Mouse (Mus musculus) lung, postnatal 0 days (tissue): ENCODE results near the gene Eci1. TPM values are rescaled to one million over a fixed set of nuclear protein-coding genes. Genes with fewer than 3 reads are reported as not detected.
A peak's percentile ranks its signal among the peaks of the same experiment; 100 is the strongest.

Experiments used
- ATAC-seq: fragments of 200-750 bp; cut with Nextera tagmentation; 2 replicates; pipeline ENCODE4 v1.8.0; 2017; ENCODE audit warnings: moderate library complexity
- DNase-seq: peaks from one replicate; pipeline ENCODE4 v3.0.0-alpha.2; 2016; ENCODE audit warnings: low spot score
- H3K27ac ChIP-seq: fragments of 300-500 bp; sonication (generic); 2 replicates; pipeline ENCODE4 v1.5.1; 2014; ENCODE audit warnings: antibody characterized with exemption, mild to moderate bottlenecking, low read length, mixed read lengths
- H3K27me3 ChIP-seq: fragments of 300-500 bp; sonication (generic); replicated peaks from 2 replicates; pipeline ENCODE4 v1.6.1; 2014; ENCODE audit warnings: low read length, mixed read lengths; ENCODE audit not compliant: insufficient read depth
- H3K36me3 ChIP-seq: fragments of 300-500 bp; sonication (generic); 2 replicates; pipeline ENCODE4 v1.6.1; 2014; ENCODE audit warnings: low read length, mixed read lengths; ENCODE audit not compliant: insufficient read depth
- H3K4me1 ChIP-seq: fragments of 300-500 bp; sonication (generic); 2 replicates; pipeline ENCODE4 v1.6.1; 2014; ENCODE audit warnings: antibody characterized with exemption, low read depth, low read length, mixed read lengths; ENCODE audit not compliant: insufficient read depth
- H3K4me2 ChIP-seq: fragments of 300-500 bp; sonication (generic); replicated peaks from 2 replicates; pipeline ENCODE4 v1.6.1; 2014; ENCODE audit warnings: low read depth, mild to moderate bottlenecking, low read length, moderate library complexity, mixed read lengths
- H3K4me3 ChIP-seq: fragments of 300-500 bp; sonication (generic); 2 replicates; pipeline ENCODE4 v1.5.1; 2014; ENCODE audit warnings: low read depth, low read length
- H3K9ac ChIP-seq: fragments of 300-500 bp; sonication (generic); replicated peaks from 2 replicates; pipeline ENCODE4 v1.6.1; 2014; ENCODE audit warnings: low read depth, mild to moderate bottlenecking
- H3K9me3 ChIP-seq: fragments of 300-500 bp; sonication (generic); 2 replicates; pipeline ENCODE4 v1.6.1; 2016; ENCODE audit warnings: low read length, mixed read lengths
- CTCF ChIP-seq: IDR thresholded peaks from 2 replicates; pipeline ENCODE4 v1.5.1; 2016; ENCODE audit warnings: antibody characterized with exemption, mild to moderate bottlenecking
- EP300 ChIP-seq: IDR thresholded peaks from 2 replicates; pipeline ENCODE4 v1.6.1; 2016; ENCODE audit warnings: antibody characterized with exemption, mild to moderate bottlenecking, control low read depth
- WGBS: fragments of 180-500 bp; shearing (Covaris S2); extraction: QIAGEN DNeasy Blood & Tissue Kit; methylation state at CpG from one replicate; pipeline ENCODE4 v1.1.7; 2014; 5-methylcytosine and 5-hydroxymethylcytosine counted together
- polyA plus RNA-seq: library from polyadenylated mRNA; unstranded; fragments of >200 nt; fragmentation: Nextera tagmentation; extraction: Ambion mirVana; gene quantifications from 2 replicates; pipeline ENCODE4 v1.2.1, GENCODE M21; 2015

The Eci1 gene
- polyA plus RNA-seq, 1 experiment from 2014 or later = 81.7 TPM

DNA sequence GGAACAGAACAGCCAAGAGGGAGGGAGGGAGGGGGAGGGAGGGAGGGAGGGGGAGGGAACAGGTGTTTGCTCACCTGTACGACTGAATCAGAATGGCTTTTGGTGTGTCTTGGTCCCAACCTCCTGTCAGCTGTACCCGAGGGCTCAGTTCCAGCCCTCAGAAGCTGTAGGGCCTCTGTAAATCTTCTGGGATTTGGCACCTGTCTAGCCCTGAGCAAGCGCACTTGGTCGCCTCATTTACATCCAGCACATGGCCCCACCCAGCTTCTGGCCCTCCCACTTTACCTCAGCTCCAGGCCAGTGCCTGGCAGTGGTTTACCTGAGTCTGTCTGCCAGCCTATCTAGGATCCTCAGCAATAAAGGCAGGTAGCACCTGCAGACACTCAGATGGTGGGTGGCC is 32.9 kb upstream of the Eci1 start:
- Histone ChIP-seq H3K4me1 (no peaks in the 10 kb centered on the region), H3K4me2 (no peak overlapping the region), H3K4me3 (no peak overlapping the region), H3K9me3 (no peaks in the 10 kb centered on the region), H3K36me3 (0 out of 2 replicates have a peak, but pooled peaks cover 4% of the 10 kb centered on the region), H3K27ac (no peak overlapping the region), H3K9ac (no peak overlapping the region), H3K27me3 (no peaks in the 10 kb centered on the region)
- peak; percentile 46 for ATAC-seq
- no peak for TF ChIP-seq CTCF
- no peak for TF ChIP-seq EP300
- 38% methylated on average over 4 of the region's 4 CpGs for WGBS
- DNase-seq = peak; percentile 35

DNA sequence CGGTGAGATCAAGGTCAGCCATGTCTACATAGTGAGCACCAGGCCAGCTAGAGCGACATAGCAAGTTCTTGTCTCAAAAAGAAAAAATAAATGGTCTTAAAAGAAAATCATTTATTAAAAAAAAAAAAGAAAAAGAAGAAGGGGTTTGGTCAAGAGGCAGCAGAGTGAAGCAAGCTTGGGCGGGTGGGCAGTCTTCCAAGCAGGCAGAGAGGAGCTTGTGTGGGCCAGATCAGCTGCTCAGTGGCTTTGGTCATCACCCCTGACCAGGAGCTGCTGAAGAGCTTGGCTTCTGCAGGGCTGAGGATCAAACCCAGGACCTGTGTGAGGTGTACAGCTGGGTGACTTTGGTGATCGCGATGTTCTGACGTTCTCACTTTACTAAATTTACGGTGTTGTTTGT is 32.0 kb upstream of the Eci1 start:
- WGBS = 78% methylated on average over 7 of the region's 7 CpGs
- H3K4me3 ChIP-seq = no peak overlapping the region
- no peak for TF ChIP-seq CTCF
- TF ChIP-seq EP300 = no peak

DNA sequence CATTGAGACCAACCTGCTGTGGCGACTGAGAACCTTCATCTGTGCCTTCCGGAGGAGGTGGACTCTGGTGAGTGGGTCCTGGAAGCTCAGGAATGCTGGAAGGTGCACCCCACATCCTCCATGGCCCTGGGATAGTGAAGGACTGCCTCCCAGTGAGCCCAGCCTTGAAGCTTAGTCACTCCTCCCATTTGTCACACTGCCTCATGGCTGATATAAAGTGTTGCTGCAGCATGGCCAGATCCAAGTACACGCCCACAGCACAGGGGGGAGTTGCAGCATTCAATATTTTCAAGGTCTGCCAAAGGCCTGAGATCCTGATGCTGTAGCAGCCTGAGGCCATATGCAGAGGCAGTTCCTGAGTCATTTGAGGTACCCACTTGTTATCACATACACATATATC is 24.1 kb upstream of the Eci1 start:
- no peak for ATAC-seq

More for the DNA sequence above, 32.0 kb upstream of the Eci1 start:
- Histone ChIP-seq H3K9me3 (no peaks in the 10 kb centered on the region), H3K36me3 (0 out of 2 replicates have a peak, but pooled peaks cover 4% of the 10 kb centered on the region), H3K9ac (no peak overlapping the region), H3K4me1 (no peaks in the 10 kb centered on the region), H3K4me2 (no peak overlapping the region), H3K27me3 (no peaks in the 10 kb centered on the region), H3K27ac (no peak overlapping the region)
- DNase-seq (peak; percentile 29), ATAC-seq (no peak)

DNA sequence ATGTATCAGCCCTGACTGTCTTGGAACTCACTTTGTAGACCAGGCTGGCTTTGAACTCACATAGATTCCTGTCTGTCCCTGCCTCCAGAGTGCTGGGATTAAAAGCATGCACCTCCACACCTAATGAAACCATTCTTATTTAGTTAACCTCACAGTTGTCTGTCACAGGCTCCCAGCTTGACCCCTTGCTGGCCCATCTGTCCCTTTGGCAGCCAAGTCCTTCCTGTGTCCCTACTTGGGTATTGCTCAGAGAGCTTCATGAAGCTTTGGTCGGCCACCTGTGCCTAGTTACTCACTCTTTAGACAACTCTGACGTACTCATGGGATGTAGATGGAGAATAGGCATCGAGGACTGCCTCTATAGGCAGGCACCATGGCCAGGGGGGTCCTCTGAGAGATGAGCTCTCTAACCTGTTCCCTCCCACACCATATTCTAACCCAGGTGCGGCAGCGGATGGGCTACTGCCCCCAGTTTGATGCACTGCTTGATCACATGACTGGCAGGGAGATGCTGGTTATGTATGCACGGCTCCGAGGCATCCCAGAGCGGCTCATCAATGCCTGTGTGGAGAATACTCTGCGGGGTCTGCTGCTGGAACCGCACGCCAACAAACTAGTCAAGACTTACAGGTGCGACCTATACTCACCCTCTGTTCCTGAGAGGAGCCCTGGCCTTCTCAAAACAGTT is 19.2 kb upstream of the Eci1 start:
- no peak for DNase-seq
- WGBS = 84% methylated on average over 12 of the region's 12 CpGs
- no peak overlapping the region for H3K9ac ChIP-seq
- H3K27ac ChIP-seq = no peak overlapping the region
- no peak for TF ChIP-seq EP300
- TF ChIP-seq CTCF = no peak
- H3K9me3 ChIP-seq = no peaks in the 10 kb centered on the region
- peaks cover 30% of the 10 kb centered on the region for H3K36me3 ChIP-seq
- no peak for ATAC-seq
- no peak overlapping the region for H3K4me3 ChIP-seq
- no peak overlapping the region for H3K4me2 ChIP-seq
- H3K27me3 ChIP-seq = no peaks in the 10 kb centered on the region
- no peaks in the 10 kb centered on the region for H3K4me1 ChIP-seq

More for the DNA sequence above, 24.1 kb upstream of the Eci1 start:
- Histone ChIP-seq H3K9ac (no peak overlapping the region), H3K4me1 (no peaks in the 10 kb centered on the region), H3K36me3 (peaks cover 20% of the 10 kb centered on the region), H3K9me3 (no peaks in the 10 kb centered on the region), H3K4me2 (no peak overlapping the region), H3K27me3 (no peaks in the 10 kb centered on the region), H3K4me3 (no peak overlapping the region), H3K27ac (no peak overlapping the region)
- no peak for DNase-seq
- TF ChIP-seq CTCF = no peak
- TF ChIP-seq EP300 = no peak
- WGBS = 63% methylated on average over 3 of the region's 3 CpGs

DNA sequence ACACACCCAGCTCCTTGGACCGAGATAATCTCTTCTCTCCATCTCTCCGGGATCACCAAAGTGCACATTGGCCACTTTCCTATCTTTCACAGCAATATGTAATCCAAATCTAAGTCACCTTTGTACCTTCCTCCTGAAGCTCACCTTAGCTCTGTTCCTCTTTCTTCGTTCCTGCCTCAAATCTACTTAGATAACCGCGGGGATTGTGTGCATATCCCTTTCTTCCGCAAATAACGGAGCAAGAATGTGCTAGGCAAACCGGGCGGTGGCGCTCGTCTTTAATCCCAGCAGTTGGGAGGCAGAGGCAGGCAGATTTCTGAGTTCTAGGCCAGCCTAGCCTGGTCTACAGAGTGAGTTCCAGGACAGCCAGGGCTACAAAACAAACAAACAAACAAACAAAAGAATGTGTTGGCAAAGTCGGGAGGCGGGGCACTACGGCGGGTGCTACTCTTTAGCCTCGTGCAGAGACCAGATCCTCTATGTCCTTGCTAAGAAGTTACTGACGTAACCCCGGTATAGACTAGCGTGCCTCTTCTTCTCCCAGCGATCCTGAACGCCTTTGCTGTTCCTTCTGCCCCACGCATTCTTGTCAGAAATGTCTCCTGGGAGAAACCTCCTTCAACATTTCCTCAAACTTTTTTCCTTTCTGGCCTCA is 12.8 kb upstream of the Eci1 start:
- Histone ChIP-seq H3K27ac (peak overlapping the region; percentile 87), H3K36me3 (peaks cover 4% of the 10 kb centered on the region; the same call in 1 of the 2 replicates), H3K9ac (peak overlapping the region; percentile 30; the same call in 1 of the 2 replicates), H3K4me3 (peak overlapping the region; percentile 77), H3K4me1 (peaks cover 9% of the 10 kb centered on the region; the same call in 1 of the 2 replicates), H3K9me3 (no peaks in the 10 kb centered on the region), H3K4me2 (peak overlapping the region; percentile 86), H3K27me3 (no peaks in the 10 kb centered on the region)
- TF ChIP-seq EP300 (no peak), CTCF (peak; percentile 39)
- ATAC-seq (peak; percentile 18), DNase-seq (peak; percentile 56)
- 24% methylated on average over 22 of the region's 22 CpGs for WGBS

DNA sequence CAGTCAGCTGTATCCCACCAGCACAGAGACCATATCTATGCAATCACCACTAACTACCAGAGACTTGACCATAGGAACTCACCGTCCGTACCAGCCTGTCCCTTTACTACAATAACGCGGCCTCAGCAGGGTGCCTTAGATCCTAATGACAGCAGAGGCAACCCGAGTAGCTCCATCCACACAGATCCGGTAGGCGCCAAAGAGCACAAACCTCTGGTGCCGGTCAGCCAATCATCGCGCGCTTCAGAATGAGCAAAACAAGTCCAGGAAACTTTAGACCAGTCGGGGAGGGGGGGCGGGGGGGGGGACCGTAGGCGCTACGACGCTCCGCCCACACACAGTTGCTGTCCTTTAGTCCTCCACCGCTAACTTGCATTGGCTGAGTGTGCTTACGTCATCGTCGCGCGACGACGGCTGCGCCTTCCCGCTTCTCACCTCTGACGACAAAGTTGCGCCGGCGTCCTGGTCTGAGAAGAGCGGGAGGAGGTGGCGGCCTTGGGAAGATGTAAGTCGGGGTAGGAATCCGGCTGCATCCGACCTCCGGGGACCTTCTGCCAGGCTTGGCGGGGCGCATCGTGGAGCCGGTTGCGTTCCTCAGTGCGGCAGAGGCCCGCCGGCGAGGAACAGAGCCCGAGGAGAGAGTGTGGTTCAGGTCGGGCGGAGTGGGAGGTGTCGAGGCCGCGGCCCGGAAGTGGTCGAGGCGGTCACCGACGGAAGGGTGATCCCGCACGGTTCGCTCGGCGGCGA is 12.0 kb upstream of the Eci1 start, which contains the start of gene Rnps1:
Gene Rnps1, plus strand, starts transcription at position 336 of the 747 bp plus-strand sequence.
- peak within 1 kb of the TSS; percentile 77 for H3K4me3 ChIP-seq
- no peaks in the 10 kb centered on the region for H3K9me3 ChIP-seq
- TF ChIP-seq CTCF (no peak; the same call in 1 of the 2 replicates), EP300 (no peak)
- H3K27me3 ChIP-seq = no peaks in the 10 kb centered on the region
- H3K9ac ChIP-seq = peak within 1 kb of the TSS; percentile 96
- ATAC-seq (peak; percentile 93), DNase-seq (peak; percentile 100)
- 1% methylated on average over 57 of the region's 64 CpGs for WGBS
- peak within 1 kb of the TSS; percentile 86 for H3K4me2 ChIP-seq
- peak within 1 kb of the TSS; percentile 93 for H3K27ac ChIP-seq
- peaks cover 9% of the 10 kb centered on the region; the same call in 1 of the 2 replicates for H3K4me1 ChIP-seq
- peaks cover 4% of the 10 kb centered on the region; the same call in 1 of the 2 replicates for H3K36me3 ChIP-seq
